Mouse (Mus musculus) limb, embryonic 14.5 days (tissue): ENCODE measurements around the gene Nrf1. TPM values are rescaled to one million over a fixed set of nuclear protein-coding genes. Genes with fewer than 3 reads are reported as not detected.

Experiments
- ATAC-seq: fragments of 200-750 bp; cut with Nextera tagmentation; 2 replicates; pipeline ENCODE4 v1.8.0; 2017; ENCODE audit warnings: low read depth, moderate number of reproducible peaks, moderate TSS enrichment; ENCODE audit not compliant: low FRiP score
- DNase-seq: peaks from one replicate; pipeline ENCODE4 v3.0.0-alpha.2; 2015; ENCODE audit warnings: low spot score
- H3K27ac ChIP-seq: fragments of 300-500 bp; sonication (generic); replicated peaks from 2 replicates; pipeline ENCODE4 v1.5.1; 2014; ENCODE audit warnings: low read depth, mild to moderate bottlenecking, low read length, moderate library complexity, mixed read lengths
- H3K27me3 ChIP-seq: fragments of 300-500 bp; sonication (generic); 2 replicates; pipeline ENCODE4 v1.6.1; 2014; ENCODE audit warnings: low read length, mixed read lengths; ENCODE audit not compliant: control insufficient read depth, insufficient read depth
- H3K36me3 ChIP-seq: fragments of 300-500 bp; sonication (generic); 2 replicates; pipeline ENCODE4 v1.6.1; 2014; ENCODE audit warnings: mild to moderate bottlenecking, low read length, moderate library complexity, mixed read lengths; ENCODE audit not compliant: control insufficient read depth, insufficient read depth
- H3K4me1 ChIP-seq: fragments of 300-500 bp; sonication (generic); 2 replicates; pipeline ENCODE4 v1.6.1; 2014; ENCODE audit warnings: antibody characterized with exemption, low read length, mixed read lengths; ENCODE audit not compliant: control insufficient read depth, insufficient read depth
- H3K4me2 ChIP-seq: fragments of 300-500 bp; sonication (generic); replicated peaks from 2 replicates; pipeline ENCODE4 v1.6.1; 2014; ENCODE audit warnings: low read depth, mild to moderate bottlenecking, low read length, moderate library complexity; ENCODE audit not compliant: severe bottlenecking
- H3K4me3 ChIP-seq: fragments of 300-500 bp; sonication (generic); replicated peaks from 2 replicates; pipeline ENCODE4 v1.5.1; 2014; ENCODE audit warnings: low read length
- H3K9ac ChIP-seq: fragments of 300-500 bp; sonication (generic); 2 replicates; pipeline ENCODE4 v1.6.1; 2014; ENCODE audit warnings: mild to moderate bottlenecking, low read depth, low read length, moderate library complexity; ENCODE audit not compliant: severe bottlenecking
- H3K9me3 ChIP-seq: fragments of 300-500 bp; sonication (generic); 2 replicates; pipeline ENCODE4 v1.6.1; 2016; ENCODE audit warnings: low read length; ENCODE audit not compliant: control insufficient read depth
- POLR2A ChIP-seq: fragments of 200-500 bp; IDR thresholded peaks from 2 replicates; pipeline ENCODE4 v1.8.0; 2012; ENCODE audit warnings: inconsistent platforms, mild to moderate bottlenecking, moderate library complexity, borderline replicate concordance; ENCODE audit not compliant: insufficient read depth, insufficient read length; ENCODE audit errors: extremely low read depth
- WGBS: fragments of 180-500 bp; shearing (Covaris S2); extraction: QIAGEN DNeasy Blood & Tissue Kit; methylation state at CpG from one replicate; pipeline ENCODE4 v1.1.7; 2014; 5-methylcytosine and 5-hydroxymethylcytosine counted together
- polyA plus RNA-seq, 2 experiments: library from polyadenylated mRNA; depleted of rRNA in 1 of 2; stranded (reverse) in 1 of 2; unstranded in 1 of 2; fragments of >200 nt; fragmentation: Nextera tagmentation in 1 of 2; extraction: Ambion mirVana in 1 of 2; gene quantifications; 2 replicates each; pipeline versions ENCODE4 v1.2.1 to v1.2.3; 2012 to 2014

Gene Nrf1
- polyA plus RNA-seq, 2 experiments = 47.7 to 70.7 TPM

DNA sequence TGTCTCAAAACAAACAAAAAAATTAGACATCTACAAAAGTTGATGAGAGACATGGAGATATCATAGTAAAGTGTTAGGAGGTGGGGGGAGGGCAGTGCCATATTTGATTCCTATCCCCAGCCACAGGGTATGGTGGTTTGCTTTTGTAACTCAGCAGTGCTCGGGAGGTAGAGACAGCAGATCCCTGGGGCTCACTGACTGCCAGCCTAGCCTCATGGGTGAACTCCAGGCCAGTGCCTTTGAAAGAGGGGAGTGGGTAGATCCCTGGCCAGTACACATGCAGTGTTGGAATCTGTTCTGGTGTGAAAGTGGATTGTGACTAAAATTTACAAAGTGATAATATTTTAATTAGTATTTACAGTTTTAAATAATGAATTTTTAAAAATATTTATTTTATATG is 75.6 kb downstream of the Nrf1 start:
- Histone ChIP-seq H3K9ac (no peak overlapping the region), H3K4me2 (no peak overlapping the region), H3K27me3 (no peaks in the 10 kb centered on the region), H3K4me1 (no peaks in the 10 kb centered on the region), H3K4me3 (no peak overlapping the region), H3K27ac (no peak overlapping the region), H3K36me3 (peaks cover 78% of the 10 kb centered on the region), H3K9me3 (no peaks in the 10 kb centered on the region)
- ATAC-seq = no peak
- TF ChIP-seq POLR2A = no peak
- WGBS = 85% methylated on average over 1 of the region's 1 CpGs
- no peak for DNase-seq

DNA sequence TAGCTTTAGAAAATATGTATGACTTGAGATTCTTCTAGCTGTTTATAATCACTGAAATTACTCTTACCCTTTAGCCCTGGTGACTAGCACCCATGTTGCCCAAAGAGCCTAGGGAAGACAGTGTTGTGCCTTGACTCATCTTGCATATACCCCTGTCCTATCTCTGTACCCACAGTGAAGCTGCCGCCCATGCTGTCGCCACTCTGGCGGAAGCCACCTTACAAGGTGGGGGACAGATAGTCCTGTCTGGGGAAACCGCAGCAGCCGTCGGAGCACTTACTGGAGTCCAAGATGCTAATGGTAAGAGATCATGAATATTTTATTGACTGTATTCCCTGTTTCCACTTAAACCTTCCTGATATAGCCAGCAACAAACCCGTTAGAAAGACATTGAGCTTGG is 78.3 kb downstream of the Nrf1 start:
- Histone ChIP-seq H3K4me2 (no peak overlapping the region), H3K4me1 (no peaks in the 10 kb centered on the region), H3K27me3 (no peaks in the 10 kb centered on the region), H3K36me3 (peaks cover 63% of the 10 kb centered on the region), H3K9ac (no peak overlapping the region), H3K9me3 (no peaks in the 10 kb centered on the region), H3K27ac (no peak overlapping the region), H3K4me3 (no peak overlapping the region)
- no peak for ATAC-seq
- DNase-seq = no peak
- TF ChIP-seq POLR2A = no peak
- WGBS = 95% methylated on average over 7 of the region's 7 CpGs

DNA sequence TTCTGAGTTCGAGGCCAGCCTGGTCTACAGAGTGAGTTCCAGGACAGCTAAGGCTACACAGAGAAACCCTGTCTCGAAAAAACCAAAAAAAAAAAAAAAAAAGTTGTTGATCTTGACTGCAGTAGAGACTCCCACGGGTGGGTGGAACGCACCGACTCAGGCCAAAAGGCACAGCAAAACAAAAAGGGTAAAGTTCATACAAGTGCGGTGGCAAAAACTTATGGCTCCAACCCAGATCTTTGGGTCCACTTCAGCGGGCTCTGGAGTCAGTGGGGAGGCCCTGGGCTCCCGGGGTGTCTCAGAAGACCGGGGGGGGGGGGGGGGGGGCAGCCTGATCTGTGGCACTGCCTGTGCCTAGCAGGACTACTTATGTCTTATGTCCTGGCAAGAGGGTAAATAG is 79.0 kb downstream of the Nrf1 start:
- WGBS = 92% methylated on average over 7 of the region's 9 CpGs

DNA sequence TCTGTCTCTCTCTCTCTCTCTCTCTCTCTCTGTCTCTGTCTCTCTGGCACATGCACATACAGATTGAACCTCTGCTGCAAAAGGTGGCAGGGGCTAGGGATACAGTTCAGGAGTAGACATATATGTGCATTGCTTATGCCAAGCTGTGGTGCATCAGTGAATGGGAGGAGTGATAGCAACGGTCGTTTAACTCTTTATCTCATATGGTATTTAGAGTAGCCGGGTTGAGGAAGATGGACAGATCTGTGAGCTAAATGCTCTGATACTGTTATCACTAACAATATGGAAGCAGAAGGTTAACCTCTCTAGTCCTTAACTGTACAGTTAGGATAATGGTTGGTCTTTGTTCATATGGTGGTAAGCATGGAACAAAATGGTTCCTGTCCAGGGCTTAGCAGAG is 84.6 kb downstream of the Nrf1 start:
- WGBS = 95% methylated on average over 3 of the region's 3 CpGs
- Histone ChIP-seq H3K36me3 (peaks cover 45% of the 10 kb centered on the region), H3K9ac (no peak overlapping the region), H3K4me1 (no peaks in the 10 kb centered on the region), H3K27ac (no peak overlapping the region), H3K9me3 (no peaks in the 10 kb centered on the region), H3K27me3 (no peaks in the 10 kb centered on the region), H3K4me3 (no peak overlapping the region), H3K4me2 (no peak overlapping the region)
- DNase-seq (no peak), ATAC-seq (no peak)
- no peak for TF ChIP-seq POLR2A

More for the DNA sequence above, 79.0 kb downstream of the Nrf1 start:
- no peak for TF ChIP-seq POLR2A
- Histone ChIP-seq H3K27me3 (no peaks in the 10 kb centered on the region), H3K4me1 (no peaks in the 10 kb centered on the region), H3K36me3 (peaks cover 63% of the 10 kb centered on the region), H3K4me3 (no peak overlapping the region), H3K4me2 (no peak overlapping the region), H3K27ac (no peak overlapping the region), H3K9ac (no peak overlapping the region), H3K9me3 (no peaks in the 10 kb centered on the region)
- ATAC-seq = no peak
- DNase-seq = no peak

DNA sequence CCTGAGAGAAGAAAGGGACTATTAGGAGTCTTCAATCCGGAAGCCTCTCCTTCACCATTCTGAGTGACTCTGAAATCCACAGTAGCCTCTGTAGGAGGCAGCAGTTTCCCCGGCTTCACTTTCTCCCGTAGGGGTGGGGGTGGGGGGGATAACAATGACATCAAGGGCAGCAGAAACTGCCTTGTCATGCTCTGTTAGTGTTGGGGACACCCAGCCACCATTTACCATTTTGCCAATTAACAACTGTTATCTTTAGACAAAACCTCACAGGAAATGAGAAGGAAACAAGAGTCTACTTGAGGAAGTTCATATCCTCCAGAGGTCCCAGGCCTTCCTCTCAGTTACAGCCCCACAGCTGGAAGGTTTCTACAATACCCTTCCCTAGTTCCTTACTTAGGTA is 87.8 kb downstream of the Nrf1 start:
- Histone ChIP-seq H3K4me1 (no peaks in the 10 kb centered on the region), H3K4me3 (no peak overlapping the region), H3K27me3 (no peaks in the 10 kb centered on the region), H3K27ac (no peak overlapping the region), H3K4me2 (no peak overlapping the region), H3K9ac (no peak overlapping the region), H3K36me3 (peaks cover 47% of the 10 kb centered on the region), H3K9me3 (no peaks in the 10 kb centered on the region)
- 54% methylated on average over 3 of the region's 3 CpGs for WGBS
- ATAC-seq = no peak
- no peak for TF ChIP-seq POLR2A
- DNase-seq = no peak

DNA sequence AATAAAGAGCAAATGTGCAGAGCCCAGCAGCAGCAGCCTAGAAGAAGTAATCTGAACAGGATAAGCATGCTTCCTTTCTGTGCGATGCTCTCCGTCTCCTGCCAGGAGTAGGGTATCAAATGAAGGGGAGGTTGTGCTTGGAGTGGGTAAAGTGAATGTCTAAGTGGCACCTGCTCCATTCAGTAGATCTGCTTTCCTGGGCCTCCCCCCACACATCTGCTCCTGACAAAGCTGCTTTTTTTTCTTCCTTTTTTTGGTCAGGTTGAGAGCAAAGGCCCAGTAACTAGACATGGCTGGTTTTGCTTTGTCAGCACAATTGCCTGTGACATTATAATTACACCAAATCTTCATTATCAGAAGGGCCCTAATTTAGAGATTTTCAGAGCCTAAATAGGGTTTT is 89.4 kb downstream of the Nrf1 start:
- Histone ChIP-seq H3K4me1 (no peaks in the 10 kb centered on the region), H3K4me3 (no peak overlapping the region), H3K9ac (no peak overlapping the region), H3K4me2 (no peak overlapping the region), H3K9me3 (no peaks in the 10 kb centered on the region), H3K27ac (no peak overlapping the region), H3K36me3 (peaks cover 51% of the 10 kb centered on the region), H3K27me3 (no peaks in the 10 kb centered on the region)
- 72% methylated on average over 2 of the region's 2 CpGs for WGBS
- ATAC-seq (no peak), DNase-seq (no peak)
- TF ChIP-seq POLR2A = no peak
